Mouse (Mus musculus) C2C12 (cell line): ENCODE results near the gene Npc2. TPM values are rescaled to one million over a fixed set of nuclear protein-coding genes. Genes with fewer than 3 reads are reported as not detected.

Source experiments
- H3K27me3 ChIP-seq: one replicate; pipeline ENCODE4 v1.6.1; 2011; ENCODE audit not compliant: control insufficient read depth, insufficient read depth, insufficient read length
- H3K36me3 ChIP-seq: one replicate; pipeline ENCODE4 v1.6.1; 2011; ENCODE audit not compliant: control insufficient read depth, insufficient read depth
- H3K4me3 ChIP-seq: one replicate; pipeline ENCODE4 v1.5.1; 2011; ENCODE audit warnings: mild to moderate bottlenecking, control low read depth; ENCODE audit not compliant: poor library complexity, insufficient read depth, severe bottlenecking
- H3K79me2 ChIP-seq: one replicate; pipeline ENCODE4 v1.6.1; 2011; ENCODE audit not compliant: control insufficient read depth, insufficient read depth
- H3K79me3 ChIP-seq: one replicate; pipeline ENCODE4 v1.6.1; 2011; ENCODE audit warnings: low read depth, control low read depth
- H3ac ChIP-seq: one replicate; pipeline ENCODE3; 2011; ENCODE audit warnings: low read depth; ENCODE audit not compliant: control insufficient read depth, insufficient read length
- CEBPB ChIP-seq: IDR thresholded peaks from one replicate; pipeline ENCODE4 v1.6.1; 2011; ENCODE audit warnings: low read depth, mild to moderate bottlenecking, control low read depth, moderate library complexity
- CTCF ChIP-seq: IDR thresholded peaks from one replicate; pipeline ENCODE4 v1.5.1; 2011; ENCODE audit not compliant: control insufficient read depth, insufficient read depth, insufficient read length
- FOSL1 ChIP-seq: IDR thresholded peaks from one replicate; pipeline ENCODE4 v1.8.0; 2011; ENCODE audit warnings: mild to moderate bottlenecking, low read length; ENCODE audit not compliant: poor library complexity, insufficient read depth, severe bottlenecking
- MAX ChIP-seq: IDR thresholded peaks from one replicate; pipeline ENCODE4 v1.6.1; 2011; ENCODE audit warnings: mild to moderate bottlenecking, control low read depth
- MYOD1 ChIP-seq: IDR thresholded peaks from one replicate; pipeline ENCODE4 v1.6.1; 2011; ENCODE audit warnings: low read depth; ENCODE audit not compliant: control insufficient read depth, insufficient read length
- MYOG ChIP-seq: IDR thresholded peaks from one replicate; pipeline ENCODE4 v1.6.1; 2011; ENCODE audit not compliant: control insufficient read depth, insufficient read length; ENCODE audit errors: extremely low read depth
- USF1 ChIP-seq: IDR thresholded peaks from one replicate; pipeline ENCODE4 v1.6.1; 2011; ENCODE audit warnings: low read depth, mild to moderate bottlenecking, control low read depth, moderate library complexity
- polyA plus RNA-seq: library from polyadenylated mRNA; unstranded; fragments of >200 nt; fragmentation: generic; extraction: Trizol; gene quantifications from one replicate; pipeline ENCODE4 v1.2.1, GENCODE M21; 2012; ENCODE audit warnings: missing spikeins

Gene Npc2
- polyA plus RNA-seq, 1 experiment, result 226 TPM

DNA sequence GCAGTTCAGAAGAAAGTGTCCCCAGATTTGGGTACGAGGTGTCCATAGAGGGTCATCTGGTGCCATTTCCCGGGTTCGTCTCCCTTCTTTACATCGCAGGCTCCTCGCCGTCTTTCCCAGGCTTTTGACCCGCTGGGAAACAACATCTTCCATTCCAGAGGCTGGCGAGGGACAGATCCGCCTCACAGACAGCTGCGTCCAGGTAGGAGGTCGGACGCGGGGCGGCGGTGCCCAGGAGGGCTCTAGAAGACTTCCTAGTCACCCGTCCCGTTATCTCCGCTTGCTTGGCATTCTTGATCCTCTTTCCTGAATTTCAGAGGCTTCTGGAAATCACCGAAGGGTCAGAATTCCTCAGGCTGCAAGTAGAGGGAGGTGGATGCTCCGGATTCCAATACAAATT is 524 bp upstream of the Npc2 start:
- H3K36me3 ChIP-seq, result peaks cover 22% of the 10 kb centered on the region
- peaks cover 55% of the 10 kb centered on the region for H3K79me2 ChIP-seq
- peaks cover 44% of the 10 kb centered on the region for H3K79me3 ChIP-seq
- H3K4me3 ChIP-seq, result peak overlapping the region; percentile 90
- H3K27me3 ChIP-seq, result no peaks in the 10 kb centered on the region
- TF ChIP-seq MAX (no peak), FOSL1 (no peak)
- H3ac ChIP-seq, result peak overlapping the region; percentile 81

DNA sequence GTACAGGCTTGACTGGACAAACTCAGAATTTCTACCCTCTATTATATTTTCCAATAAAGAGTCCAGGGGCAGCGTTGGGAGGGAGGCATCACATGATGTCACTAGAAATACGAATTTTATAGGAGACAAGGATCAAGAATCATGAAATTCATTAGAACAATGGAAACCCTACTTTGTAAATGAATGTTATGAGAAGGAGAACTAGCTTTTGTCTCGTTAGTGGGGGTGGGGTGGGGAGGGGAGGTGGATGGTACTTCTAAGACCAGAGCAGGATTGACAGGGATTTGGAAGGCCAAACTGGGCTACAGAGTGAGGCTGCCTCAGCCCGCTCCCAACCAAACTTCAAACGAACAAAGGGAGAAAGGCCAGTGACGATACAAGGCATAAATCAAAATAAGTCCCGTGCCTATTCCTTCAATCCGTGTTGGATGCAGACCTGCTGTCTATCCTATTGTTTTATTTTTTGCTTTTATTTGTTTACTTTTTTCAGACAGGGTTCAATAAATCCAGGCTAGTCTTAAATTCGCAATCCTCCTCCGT is 901 bp downstream of the Npc2 start:
- Histone ChIP-seq H3K79me2 (peaks cover 69% of the 10 kb centered on the region), H3ac (peak overlapping the region; percentile 95), H3K36me3 (peaks cover 32% of the 10 kb centered on the region), H3K27me3 (no peaks in the 10 kb centered on the region), H3K79me3 (peaks cover 53% of the 10 kb centered on the region), H3K4me3 (peak overlapping the region; percentile 55)
- TF ChIP-seq FOSL1 (no peak), USF1 (no peak), CEBPB (no peak), MAX (no peak), CTCF (no peak), MYOD1 (no peak), MYOG (no peak)

DNA sequence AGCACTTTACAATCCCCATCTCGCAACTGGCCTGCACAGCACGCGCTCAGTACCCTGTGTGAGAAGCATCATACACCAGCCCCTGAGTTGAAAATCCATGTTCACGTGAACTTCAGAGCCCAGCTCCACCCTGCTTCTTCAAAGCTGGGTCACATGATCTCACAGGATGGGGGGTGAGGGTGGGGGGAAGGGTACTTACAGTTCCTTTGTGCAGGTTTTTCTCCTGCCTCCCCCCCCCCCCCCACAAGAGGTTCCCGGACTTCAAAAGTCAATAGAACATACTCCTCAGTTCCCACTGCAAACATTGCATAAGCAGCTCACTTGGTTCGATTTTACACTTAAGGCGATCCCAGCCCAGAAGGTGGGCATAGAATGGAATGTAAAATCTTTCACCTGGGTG is 3.3 kb downstream of the Npc2 start:
- H3K79me2 ChIP-seq, result peaks cover 85% of the 10 kb centered on the region
- H3K79me3 ChIP-seq, result peaks cover 63% of the 10 kb centered on the region
- no peak overlapping the region for H3ac ChIP-seq
- H3K4me3 ChIP-seq, result no peak overlapping the region
- H3K27me3 ChIP-seq, result no peaks in the 10 kb centered on the region
- peaks cover 47% of the 10 kb centered on the region for H3K36me3 ChIP-seq
- TF ChIP-seq CTCF (no peak), MYOG (no peak), USF1 (no peak), MYOD1 (no peak), CEBPB (no peak), MAX (no peak), FOSL1 (no peak)

DNA sequence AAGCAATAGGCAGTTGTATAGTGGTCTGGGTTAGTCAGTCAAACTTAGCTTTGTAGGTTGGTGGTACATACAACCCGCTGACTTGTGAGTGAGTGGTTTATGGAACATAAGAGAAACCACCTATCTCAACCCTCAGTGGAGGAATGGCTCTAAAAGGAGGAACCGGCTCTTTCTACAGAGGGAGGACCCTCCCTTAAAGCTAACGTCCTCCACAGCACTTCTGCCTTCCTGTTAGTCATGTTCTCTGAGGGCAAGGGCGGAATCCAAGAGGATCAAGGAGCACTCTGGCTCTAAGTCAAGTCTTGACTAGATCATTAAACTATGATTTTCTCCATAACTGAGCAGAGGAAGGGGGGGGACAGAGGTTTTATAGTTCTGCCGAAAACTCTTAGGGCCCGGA is 5.4 kb downstream of the Npc2 start:
- no peak for TF ChIP-seq MYOG
- TF ChIP-seq FOSL1, result no peak
- TF ChIP-seq USF1, result no peak
- TF ChIP-seq CTCF, result no peak
- TF ChIP-seq MAX, result no peak
- no peak for TF ChIP-seq CEBPB
- TF ChIP-seq MYOD1, result no peak
- H3K27me3 ChIP-seq, result no peaks in the 10 kb centered on the region
- no peak overlapping the region for H3ac ChIP-seq
- H3K79me3 ChIP-seq, result peaks cover 52% of the 10 kb centered on the region
- peaks cover 81% of the 10 kb centered on the region for H3K79me2 ChIP-seq
- peaks cover 67% of the 10 kb centered on the region for H3K36me3 ChIP-seq
- H3K4me3 ChIP-seq, result no peak overlapping the region

DNA sequence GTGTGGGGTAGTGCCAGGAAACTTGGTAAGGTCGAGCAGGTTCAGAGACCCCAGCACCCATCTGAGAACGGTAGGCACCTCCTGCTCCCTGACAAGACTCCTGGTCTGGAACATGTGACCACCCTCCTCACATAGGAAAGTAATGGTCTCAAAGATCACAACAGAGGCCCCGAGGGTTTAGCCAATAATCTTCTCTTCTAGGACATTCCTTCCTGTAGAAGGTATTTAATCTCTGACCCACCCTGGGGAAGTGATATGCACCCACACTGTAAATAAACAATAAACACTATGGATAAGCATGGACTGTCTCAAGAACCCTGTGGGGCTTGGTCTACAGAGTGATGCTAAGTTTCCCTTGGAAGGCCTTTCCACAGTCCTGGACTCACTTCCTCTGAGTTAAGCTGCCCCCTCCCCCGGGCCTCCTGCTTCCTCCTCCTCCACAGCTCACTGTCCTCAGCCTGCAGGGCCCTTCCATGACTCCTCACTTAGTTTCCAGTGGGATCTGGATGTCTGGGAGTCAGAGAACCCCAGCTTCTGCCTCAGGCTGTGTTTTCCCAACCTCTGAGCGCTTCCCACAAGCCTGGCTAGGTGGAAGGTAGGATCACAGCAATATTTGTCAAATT is 6.7 kb downstream of the Npc2 start:
- Histone ChIP-seq H3K4me3 (no peak overlapping the region), H3K79me2 (peaks cover 81% of the 10 kb centered on the region), H3K36me3 (peaks cover 79% of the 10 kb centered on the region), H3ac (no peak overlapping the region), H3K79me3 (peaks cover 48% of the 10 kb centered on the region), H3K27me3 (no peaks in the 10 kb centered on the region)
- no peak for TF ChIP-seq CEBPB
- TF ChIP-seq USF1, result no peak
- TF ChIP-seq FOSL1, result no peak
- no peak for TF ChIP-seq MYOG
- TF ChIP-seq MAX, result no peak
- no peak for TF ChIP-seq MYOD1
- TF ChIP-seq CTCF, result no peak

DNA sequence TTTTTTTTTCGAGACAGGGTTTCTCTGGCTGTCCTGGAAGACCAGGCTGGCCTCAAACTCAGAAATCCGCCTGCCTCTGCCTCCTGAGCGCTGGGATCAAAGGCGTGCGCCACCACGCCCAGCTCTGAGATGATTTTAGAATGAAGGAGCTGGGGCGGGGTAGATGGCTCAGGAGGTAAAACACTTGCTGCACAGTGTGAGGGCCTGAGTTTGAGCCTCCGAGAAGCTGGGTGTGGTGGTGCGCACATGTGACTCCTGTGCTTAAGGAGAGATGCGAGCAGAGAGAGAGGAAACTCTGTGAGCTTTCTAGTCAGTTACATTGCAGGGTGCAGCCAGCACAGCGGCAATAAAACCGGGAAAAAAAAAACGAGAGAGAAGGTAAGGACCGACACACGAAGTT is 7.4 kb downstream of the Npc2 start:
- H3ac ChIP-seq, result no peak overlapping the region
- H3K27me3 ChIP-seq, result no peaks in the 10 kb centered on the region
- peaks cover 80% of the 10 kb centered on the region for H3K79me2 ChIP-seq
- peaks cover 41% of the 10 kb centered on the region for H3K79me3 ChIP-seq
- TF ChIP-seq MYOG (no peak), MYOD1 (no peak), CEBPB (no peak), USF1 (no peak), CTCF (no peak), FOSL1 (no peak), MAX (no peak)
- H3K4me3 ChIP-seq, result no peak overlapping the region
- peaks cover 84% of the 10 kb centered on the region for H3K36me3 ChIP-seq
